Mouse (Mus musculus): ENCODE data around the gene Ell. TPM values are rescaled to one million over a fixed set of nuclear protein-coding genes. Genes with fewer than 3 reads are reported as not detected.

Gene Ell
- polyA plus RNA-seq, 1 experiment, result 32.9 TPM

GRCm38 (mm10) chr8:70495001-70495770 lies 44.1 kb upstream of the Ell start:
- Histone ChIP-seq H3K4me1 (ENCODE audit: control insufficient read depth, insufficient read depth, low read length) (peaks cover 2% of the 10 kb centered on the region; the same call in 1 of the 2 replicates), H3K4me3 (replicated peaks; ENCODE audit: extremely low read depth, low read depth, low read length) (no peak overlapping the region)
- DNase-seq, result no peak
- TF ChIP-seq CTCF (IDR thresholded peaks at IDR 0.05; ENCODE audit: insufficient read depth, low read length) (no peak), POLR2A (IDR thresholded peaks at IDR 0.05; ENCODE audit: borderline replicate concordance, extremely low read depth, low read depth, low read length) (no peak)
- WGBS, result 21% methylated on average over 21 of the region's 21 CpGs

GRCm38 (mm10) chr8:70495771-70496062 lies 43.5 kb upstream of the Ell start:
- WGBS, result 35% methylated on average over 12 of the region's 12 CpGs
- no peak for TF ChIP-seq CTCF (IDR thresholded peaks at IDR 0.05; ENCODE audit: insufficient read depth, low read length)
- TF ChIP-seq POLR2A (IDR thresholded peaks at IDR 0.05; ENCODE audit: borderline replicate concordance, extremely low read depth, low read depth, low read length), result no peak
- Histone ChIP-seq H3K4me3 (replicated peaks; ENCODE audit: extremely low read depth, low read depth, low read length) (no peak overlapping the region), H3K4me1 (ENCODE audit: control insufficient read depth, insufficient read depth, low read length) (peaks cover 2% of the 10 kb centered on the region; the same call in 1 of the 2 replicates)
- DNase-seq, result no peak

GRCm38 (mm10) chr8:70500386-70501301 lies 38.6 kb upstream of the Ell start:
- Histone ChIP-seq H3K4me1 (ENCODE audit: control insufficient read depth, insufficient read depth, low read length) (peaks cover 4% of the 10 kb centered on the region; the same call in 1 of the 2 replicates), H3K4me3 (replicated peaks; ENCODE audit: extremely low read depth, low read depth, low read length) (no peak overlapping the region)
- DNase-seq, result peak; percentile 37
- no peak for TF ChIP-seq POLR2A (IDR thresholded peaks at IDR 0.05; ENCODE audit: borderline replicate concordance, extremely low read depth, low read depth, low read length)
- TF ChIP-seq CTCF (IDR thresholded peaks at IDR 0.05; ENCODE audit: insufficient read depth, low read length), result no peak
- WGBS, result 15% methylated on average over 39 of the region's 39 CpGs

- no peak for TF ChIP-seq CTCF (IDR thresholded peaks at IDR 0.05; ENCODE audit: insufficient read depth, low read length)
- no peak for TF ChIP-seq POLR2A (IDR thresholded peaks at IDR 0.05; ENCODE audit: borderline replicate concordance, extremely low read depth, low read depth, low read length)
- Histone ChIP-seq H3K4me1 (ENCODE audit: control insufficient read depth, insufficient read depth, low read length) (peaks cover 11% of the 10 kb centered on the region), H3K4me3 (replicated peaks; ENCODE audit: extremely low read depth, low read depth, low read length) (no peak overlapping the region)
- WGBS, result 29% methylated on average over 23 of the region's 23 CpGs
- DNase-seq, result no peak
These were observed 37.3 kb upstream of the Ell start for GRCm38 (mm10) chr8:70501820-70502529.

GRCm38 (mm10) chr8:70502540-70502939 lies 36.7 kb upstream of the Ell start:
- 56% methylated on average over 12 of the region's 12 CpGs for WGBS
- DNase-seq, result no peak
- no peak for TF ChIP-seq CTCF (IDR thresholded peaks at IDR 0.05; ENCODE audit: insufficient read depth, low read length)
- TF ChIP-seq POLR2A (IDR thresholded peaks at IDR 0.05; ENCODE audit: borderline replicate concordance, extremely low read depth, low read depth, low read length), result no peak
- Histone ChIP-seq H3K4me3 (replicated peaks; ENCODE audit: extremely low read depth, low read depth, low read length) (no peak overlapping the region), H3K4me1 (ENCODE audit: control insufficient read depth, insufficient read depth, low read length) (peaks cover 11% of the 10 kb centered on the region)

GRCm38 (mm10) chr8:70503062-70503750 lies 36.1 kb upstream of the Ell start:
- DNase-seq, result peak; percentile 59
- Histone ChIP-seq H3K4me1 (ENCODE audit: control insufficient read depth, insufficient read depth, low read length) (peaks cover 11% of the 10 kb centered on the region), H3K4me3 (replicated peaks; ENCODE audit: extremely low read depth, low read depth, low read length) (no peak overlapping the region)
- TF ChIP-seq POLR2A (IDR thresholded peaks at IDR 0.05; ENCODE audit: borderline replicate concordance, extremely low read depth, low read depth, low read length) (no peak), CTCF (IDR thresholded peaks at IDR 0.05; ENCODE audit: insufficient read depth, low read length) (peak; percentile 47)
- 19% methylated on average over 46 of the region's 46 CpGs for WGBS

GRCm38 (mm10) chr8:70504291-70504716 lies 35.0 kb upstream of the Ell start:
- no peak overlapping the region for H3K4me3 ChIP-seq (replicated peaks; ENCODE audit: extremely low read depth, low read depth, low read length)
- H3K4me1 ChIP-seq (ENCODE audit: control insufficient read depth, insufficient read depth, low read length), result peaks cover 17% of the 10 kb centered on the region
- TF ChIP-seq CTCF (IDR thresholded peaks at IDR 0.05; ENCODE audit: insufficient read depth, low read length) (no peak), POLR2A (IDR thresholded peaks at IDR 0.05; ENCODE audit: borderline replicate concordance, extremely low read depth, low read depth, low read length) (no peak)
- DNase-seq, result peak; percentile 39
- 66% methylated on average over 16 of the region's 16 CpGs for WGBS

GRCm38 (mm10) chr8:70504851-70505250 lies 34.4 kb upstream of the Ell start:
- whole genome bisulfite sequencing, result 78% methylated on average over 3 of the region's 3 CpGs
- TF ChIP-seq CTCF (IDR thresholded peaks at IDR 0.05; ENCODE audit: insufficient read depth, low read length) (peak; percentile 81), POLR2A (IDR thresholded peaks at IDR 0.05; ENCODE audit: borderline replicate concordance, extremely low read depth, low read depth, low read length) (no peak)
- Histone ChIP-seq H3K4me1 (ENCODE audit: control insufficient read depth, insufficient read depth, low read length) (peaks cover 17% of the 10 kb centered on the region), H3K4me3 (replicated peaks; ENCODE audit: extremely low read depth, low read depth, low read length) (no peak overlapping the region)
- peak; percentile 78 for DNase-seq
